Mouse (Mus musculus): ENCODE data around the gene Trpc4.

Gene Trpc4

GRCm38 (mm10) chr3:54155639-54156315 lies at the start of gene Trpc4:
TSS of gene Trpc4 (plus strand) at chr3:54156035.
- no peak for DNase-seq (ENCODE audit: extremely low spot score, low read depth, low spot score)

GRCm38 (mm10) chr3:54111489-54111888 lies 44.3 kb upstream of the Trpc4 start:
- DNase-seq (ENCODE audit: extremely low spot score, low read depth, low spot score), result no peak

GRCm38 (mm10) chr3:54135376-54135775 lies 20.5 kb upstream of the Trpc4 start:
- DNase-seq (ENCODE audit: extremely low spot score, low read depth, low spot score), result peak; percentile 70

- DNase-seq (ENCODE audit: extremely low spot score, low read depth, low spot score), result no peak
These were observed 14.5 kb upstream of the Trpc4 start for GRCm38 (mm10) chr3:54141376-54141775.

GRCm38 (mm10) chr3:54154844-54155638 lies 794 bp upstream of the Trpc4 start:
- no peak for DNase-seq (ENCODE audit: extremely low spot score, low read depth, low spot score)

GRCm38 (mm10) chr3:54156316-54157000 lies 623 bp downstream of the Trpc4 start:
- DNase-seq (ENCODE audit: extremely low spot score, low read depth, low spot score), result no peak

GRCm38 (mm10) chr3:54170701-54171100 lies 14.9 kb downstream of the Trpc4 start:
- DNase-seq (ENCODE audit: extremely low spot score, low read depth, low spot score), result no peak

GRCm38 (mm10) chr3:54177296-54177695 lies 21.5 kb downstream of the Trpc4 start:
- no peak for DNase-seq (ENCODE audit: extremely low spot score, low read depth, low spot score)

GRCm38 (mm10) chr3:54190932-54191668 lies 35.3 kb downstream of the Trpc4 start:
- no peak for DNase-seq (ENCODE audit: extremely low spot score, low read depth, low spot score)

- DNase-seq (ENCODE audit: extremely low spot score, low read depth, low spot score), result no peak
These were observed 45.4 kb downstream of the Trpc4 start for GRCm38 (mm10) chr3:54201231-54201630.

GRCm38 (mm10) chr3:54204386-54204785 lies 48.6 kb downstream of the Trpc4 start:
- DNase-seq (ENCODE audit: extremely low spot score, low read depth, low spot score), result no peak

GRCm38 (mm10) chr3:54210112-54210511 lies 54.3 kb downstream of the Trpc4 start:
- DNase-seq (ENCODE audit: extremely low spot score, low read depth, low spot score), result no peak

GRCm38 (mm10) chr3:54211441-54211840 lies 55.6 kb downstream of the Trpc4 start:
- no peak for DNase-seq (ENCODE audit: extremely low spot score, low read depth, low spot score)

- no peak for DNase-seq (ENCODE audit: extremely low spot score, low read depth, low spot score)
These were observed 66.7 kb downstream of the Trpc4 start for GRCm38 (mm10) chr3:54222549-54222948.

- DNase-seq (ENCODE audit: extremely low spot score, low read depth, low spot score), result no peak
These were observed 72.6 kb downstream of the Trpc4 start for GRCm38 (mm10) chr3:54228463-54228862.

- DNase-seq (ENCODE audit: extremely low spot score, low read depth, low spot score), result no peak
These were observed 83.1 kb downstream of the Trpc4 start for GRCm38 (mm10) chr3:54238891-54239290.

GRCm38 (mm10) chr3:54239426-54239825 lies 83.6 kb downstream of the Trpc4 start:
- no peak for DNase-seq (ENCODE audit: extremely low spot score, low read depth, low spot score)

- no peak for DNase-seq (ENCODE audit: extremely low spot score, low read depth, low spot score)
These were observed 87.3 kb downstream of the Trpc4 start for GRCm38 (mm10) chr3:54243136-54243535.

GRCm38 (mm10) chr3:54244729-54245465 lies 89.1 kb downstream of the Trpc4 start:
- no peak for DNase-seq (ENCODE audit: extremely low spot score, low read depth, low spot score)

GRCm38 (mm10) chr3:54246416-54246815 lies 90.6 kb downstream of the Trpc4 start:
- no peak for DNase-seq (ENCODE audit: extremely low spot score, low read depth, low spot score)

All from hindlimb bud, embryonic 11.5 days (tissue).